Mouse (Mus musculus) left cerebral cortex, postnatal 14 days (tissue): Measurements from ENCODE around the gene Repin1. TPM values are rescaled to one million over a fixed set of nuclear protein-coding genes. Genes with fewer than 3 reads are reported as not detected.
"Not testable (repeated sequence)": the region's sequence is repeated elsewhere in the genome, so short reads cannot be mapped to it uniquely, and the experiment has no call there.

Experiments used
- DNase-seq, 2 experiments: peaks; one replicate each; pipeline ENCODE4 v3.0.0; 2021 to 2022; ENCODE audit warnings: low spot score in 2 of 2, mixed read lengths in 1 of 2
- intact Hi-C: fragments of 180-260 bp; cut with DNase I; formaldehyde crosslinking; loops from one replicate; pipeline ENCODE4 v1.15.1; 2025
- total RNA-seq, 2 experiments: library from RNA; stranded (reverse); gene quantifications; 2 replicates each; pipeline ENCODE4 v1.2.3; 2021

Gene Repin1
- total RNA-seq, 2 experiments from 2014 or later = 34.0 to 36.7 TPM

GRCm38 (mm10) chr6:48613464-48613863, 19.8 kb downstream of the Repin1 start:
- no peak for DNase-seq
- intact Hi-C loops = no loop called here

GRCm38 (mm10) chr6:48614756-48615155, 21.1 kb downstream of the Repin1 start:
- intact Hi-C loops = no loop called here
- DNase-seq = no peak

- intact Hi-C loops = no loop called here
- DNase-seq = no peak
Observed at GRCm38 (mm10) chr6:48620031-48620430, 26.3 kb downstream of the Repin1 start.

- intact Hi-C loops, DNase-seq: not testable (repeated sequence)
Observed at GRCm38 (mm10) chr6:48622186-48622843, 28.6 kb downstream of the Repin1 start.

GRCm38 (mm10) chr6:48623460-48623859, 29.8 kb downstream of the Repin1 start:
- intact Hi-C loops = no loop called here
- DNase-seq = no peak

GRCm38 (mm10) chr6:48626464-48626863, 32.8 kb downstream of the Repin1 start, which contains the start of gene AI854703:
Gene AI854703, plus strand, starts transcription at chr6:48626764.
- intact Hi-C loops = loop anchor here (5.0 kb wide), 1 partner anchor 34 kb away; the partner anchor contains the start of genes Gm44965 and Repin1
- DNase-seq = no peak

GRCm38 (mm10) chr6:48626984-48627383, 33.3 kb downstream of the Repin1 start:
- peak; percentile 69 to 70 for DNase-seq
- intact Hi-C loops = loop anchor here (5.0 kb wide), 1 partner anchor 35 kb away; the partner anchor contains the start of genes Gm44965 and Repin1

GRCm38 (mm10) chr6:48627511-48627924, 33.8 kb downstream of the Repin1 start:
- intact Hi-C loops = loop anchor here (5.0 kb wide), 1 partner anchor 35 kb away; the partner anchor contains the start of genes Gm44965 and Repin1
- DNase-seq = no peak

GRCm38 (mm10) chr6:48628377-48628776, 34.7 kb downstream of the Repin1 start:
- no peak for DNase-seq
- intact Hi-C loops = loop anchor here (5.0 kb wide), 1 partner anchor 36 kb away; the partner anchor contains the start of genes Gm44965 and Repin1

GRCm38 (mm10) chr6:48628808-48629660, 35.4 kb downstream of the Repin1 start:
- intact Hi-C loops = loop anchor here (5.0 kb wide), 1 partner anchor 37 kb away; the partner anchor contains the start of genes Gm44965 and Repin1
- DNase-seq = peak; percentile 31 to 66

- intact Hi-C loops = loop anchor here (5.0 kb wide), 1 partner anchor 37 kb away; the partner anchor contains the start of genes Gm44965 and Repin1
- no peak for DNase-seq
Observed at GRCm38 (mm10) chr6:48629661-48630034, 36.0 kb downstream of the Repin1 start.

- intact Hi-C loops = no loop called here
- DNase-seq = no peak
Observed at GRCm38 (mm10) chr6:48630831-48631230, 37.1 kb downstream of the Repin1 start.

- intact Hi-C loops = no loop called here
- no peak for DNase-seq
Observed at GRCm38 (mm10) chr6:48635105-48635504, 41.4 kb downstream of the Repin1 start.

- intact Hi-C loops = no loop called here
- DNase-seq = no peak
Observed at GRCm38 (mm10) chr6:48636515-48636914, 42.8 kb downstream of the Repin1 start.

- intact Hi-C loops = no loop called here
- DNase-seq = no peak
Observed at GRCm38 (mm10) chr6:48637811-48638500, 44.3 kb downstream of the Repin1 start.

- DNase-seq = no peak
Observed at GRCm38 (mm10) chr6:48638553-48638952, 44.9 kb downstream of the Repin1 start.

GRCm38 (mm10) chr6:48641391-48641790, 47.7 kb downstream of the Repin1 start:
- no peak for DNase-seq
- intact Hi-C loops = loop anchor here (5.0 to 10.0 kb wide), 2 partner anchors 97 to 464 kb away; no protein-coding TSS in a partner anchor

More at GRCm38 (mm10) chr6:48638553-48638952, 44.9 kb downstream of the Repin1 start:
- intact Hi-C loops = no loop called here

GRCm38 (mm10) chr6:48642764-48643292, 49.1 kb downstream of the Repin1 start:
- DNase-seq = peak; percentile 58 to 60
- intact Hi-C loops = loop anchor here (2.0 to 10.0 kb wide), 3 partner anchors 60 to 466 kb away; no protein-coding TSS in a partner anchor
